In genomic region chr17:45742371-45743147, GRCm38 (mm10) we compare ENCODE assay signal across 16 mouse cellular contexts. TPM values are rescaled to one million over a fixed set of nuclear protein-coding genes. Genes with fewer than 3 reads are reported as not detected.
DNase-seq lines count a peak whose midpoint lies in the region; ATAC-seq and TF ChIP-seq lines count a peak whose summit lies in the region.
"Had no signal": no experiment of that assay in that cellular context is flagged by ENCODE, and none has a peak within 500 bp of the region (broad histone marks: within the 10 kb centered on the region; RNA-seq: fewer than 3 reads in every experiment).

No protein-coding gene starts in this region.

- H3K9ac ChIP-seq in forebrain, embryonic 13.5 days: no peak overlapping the region
- H3K9ac ChIP-seq in midbrain, embryonic 14.5 days (replicated peaks; ENCODE audit: low read length): 0 out of 2 replicates have a peak overlapping the region, but pooled peaks have one; percentile 29
- H3K9ac ChIP-seq in midbrain, embryonic 16.5 days (ENCODE audit: low read depth, low read length): no peak overlapping the region
- no peak overlapping the region for H3K9ac ChIP-seq in lung, postnatal 0 days (replicated peaks; ENCODE audit: low read depth)
- H3K9ac ChIP-seq in kidney, embryonic 16.5 days (replicated peaks; ENCODE audit: low read length): no peak overlapping the region
- no peak overlapping the region for H3K9ac ChIP-seq in hindbrain, postnatal 0 days (replicated peaks; ENCODE audit: low read length)
- H3K9ac ChIP-seq: forebrain, postnatal 0 days; hindbrain, embryonic 14.5 days had no signal

- 0 out of 2 replicates have a peak overlapping the region, but pooled peaks have one; percentile 2 for H3K27ac ChIP-seq in forebrain, embryonic 10.5 days
- no peak overlapping the region for H3K27ac ChIP-seq in forebrain, embryonic 13.5 days
- no peak overlapping the region for H3K27ac ChIP-seq in midbrain, embryonic 14.5 days (replicated peaks; ENCODE audit: low read depth, low read length)
- no peak overlapping the region for H3K27ac ChIP-seq in midbrain, embryonic 16.5 days (ENCODE audit: low read length)
- no peak overlapping the region for H3K27ac ChIP-seq in lung, postnatal 0 days (ENCODE audit: low read length)
- H3K27ac ChIP-seq in kidney, embryonic 16.5 days (ENCODE audit: low read length): no peak overlapping the region
- H3K27ac ChIP-seq in hindbrain, postnatal 0 days: no peak overlapping the region
- H3K27ac ChIP-seq: hindbrain, embryonic 14.5 days had no signal

- peaks cover 26% of the 10 kb centered on the region for H3K4me1 ChIP-seq in forebrain, embryonic 10.5 days
- 0 out of 2 replicates have a peak, but pooled peaks cover 2% of the 10 kb centered on the region for H3K4me1 ChIP-seq in forebrain, embryonic 13.5 days
- H3K4me1 ChIP-seq in midbrain, embryonic 14.5 days (ENCODE audit: control insufficient read depth, insufficient read depth, low read length): no peaks in the 10 kb centered on the region
- no peaks in the 10 kb centered on the region for H3K4me1 ChIP-seq in midbrain, embryonic 16.5 days (ENCODE audit: control insufficient read depth, insufficient read depth, low read length)
- H3K4me1 ChIP-seq in lung, postnatal 0 days (ENCODE audit: insufficient read depth, low read depth, low read length): no peaks in the 10 kb centered on the region
- peaks cover 16% of the 10 kb centered on the region for H3K4me1 ChIP-seq in kidney, embryonic 16.5 days (ENCODE audit: insufficient read depth, low read length)
- no peaks in the 10 kb centered on the region for H3K4me1 ChIP-seq in hindbrain, postnatal 0 days (ENCODE audit: insufficient read depth, low read length)

- DNase-seq in forebrain, embryonic 10.5 days (ENCODE audit: extremely low spot score, low spot score): no peak
- no peak for DNase-seq in midbrain, embryonic 14.5 days
- DNase-seq in lung, postnatal 0 days (ENCODE audit: low spot score): peak; percentile 77
- no peak for DNase-seq in frontal cortex, postnatal 14 days (ENCODE audit: low spot score in 2 of 2)
- no peak for DNase-seq in hindbrain, postnatal 0 days (ENCODE audit: low spot score)
- DNase-seq: adrenal gland, postnatal 14 days; cerebellum, adult 18-20 months; forebrain, postnatal 0 days; kidney, postnatal 10 days; spleen, adult 18-20 months; thymus, adult 18-20 months had no signal

- H3K27me3 ChIP-seq in forebrain, embryonic 10.5 days (ENCODE audit: poor library complexity, severe bottlenecking): peaks cover 6% of the 10 kb centered on the region; the same call in 1 of the 2 replicates
- no peaks in the 10 kb centered on the region for H3K27me3 ChIP-seq in forebrain, embryonic 13.5 days
- H3K27me3 ChIP-seq in midbrain, embryonic 14.5 days (ENCODE audit: control insufficient read depth, insufficient read depth, low read length): no peaks in the 10 kb centered on the region
- no peaks in the 10 kb centered on the region for H3K27me3 ChIP-seq in midbrain, embryonic 16.5 days (ENCODE audit: control insufficient read depth, insufficient read depth, low read depth, low read length)
- H3K27me3 ChIP-seq in lung, postnatal 0 days (replicated peaks; ENCODE audit: insufficient read depth, low read length): no peaks in the 10 kb centered on the region
- no peaks in the 10 kb centered on the region for H3K27me3 ChIP-seq in kidney, embryonic 16.5 days (ENCODE audit: insufficient read depth, low read length)
- H3K27me3 ChIP-seq in hindbrain, postnatal 0 days (ENCODE audit: insufficient read depth, low read length): no peaks in the 10 kb centered on the region

- H3K4me3 ChIP-seq in forebrain, embryonic 10.5 days: no peak overlapping the region
- H3K4me3 ChIP-seq in forebrain, embryonic 13.5 days: no peak overlapping the region
- H3K4me3 ChIP-seq in midbrain, embryonic 14.5 days (replicated peaks; ENCODE audit: low read depth, low read length): no peak overlapping the region
- H3K4me3 ChIP-seq in midbrain, embryonic 16.5 days (ENCODE audit: low read depth, low read length): no peak overlapping the region
- no peak overlapping the region for H3K4me3 ChIP-seq in lung, postnatal 0 days (ENCODE audit: low read depth, low read length)
- no peak overlapping the region for H3K4me3 ChIP-seq in kidney, embryonic 16.5 days (ENCODE audit: low read length)
- no peak overlapping the region for H3K4me3 ChIP-seq in hindbrain, postnatal 0 days (ENCODE audit: low read length)

- TF ChIP-seq EP300 in lung, postnatal 0 days (IDR thresholded peaks at IDR 0.05): no peak

- no peak for TF ChIP-seq CTCF in lung, postnatal 0 days (IDR thresholded peaks at IDR 0.05)
- no peak for TF ChIP-seq CTCF in hindbrain, postnatal 0 days (IDR thresholded peaks at IDR 0.05; ENCODE audit: low read depth)

- H3K36me3 ChIP-seq in forebrain, embryonic 10.5 days (replicated peaks): no peaks in the 10 kb centered on the region
- H3K36me3 ChIP-seq in forebrain, embryonic 13.5 days (ENCODE audit: poor library complexity, severe bottlenecking): no peaks in the 10 kb centered on the region
- no peaks in the 10 kb centered on the region for H3K36me3 ChIP-seq in midbrain, embryonic 14.5 days (ENCODE audit: control insufficient read depth, insufficient read depth, low read length)
- no peaks in the 10 kb centered on the region for H3K36me3 ChIP-seq in midbrain, embryonic 16.5 days (ENCODE audit: control insufficient read depth, insufficient read depth, low read length)
- no peaks in the 10 kb centered on the region for H3K36me3 ChIP-seq in lung, postnatal 0 days (ENCODE audit: insufficient read depth, low read length)
- H3K36me3 ChIP-seq in kidney, embryonic 16.5 days (ENCODE audit: insufficient read depth, low read length): no peaks in the 10 kb centered on the region
- H3K36me3 ChIP-seq in hindbrain, postnatal 0 days (ENCODE audit: insufficient read depth, low read length): no peaks in the 10 kb centered on the region

- WGBS in forebrain, embryonic 10.5 days: 61% methylated on average over 13 of the region's 13 CpGs
- WGBS in forebrain, embryonic 13.5 days: 68% methylated on average over 13 of the region's 13 CpGs
- WGBS in midbrain, embryonic 14.5 days: 58% methylated on average over 13 of the region's 13 CpGs
- 61% methylated on average over 13 of the region's 13 CpGs for whole genome bisulfite sequencing in midbrain, embryonic 16.5 days
- WGBS in lung, postnatal 0 days: 22% methylated on average over 13 of the region's 13 CpGs
- whole genome bisulfite sequencing in kidney, embryonic 16.5 days: 44% methylated on average over 13 of the region's 13 CpGs
- 62% methylated on average over 13 of the region's 13 CpGs for WGBS in hindbrain, postnatal 0 days

- no peaks in the 10 kb centered on the region for H3K9me3 ChIP-seq in forebrain, embryonic 10.5 days
- H3K9me3 ChIP-seq in forebrain, embryonic 13.5 days (replicated peaks): no peaks in the 10 kb centered on the region
- H3K9me3 ChIP-seq in midbrain, embryonic 14.5 days (ENCODE audit: control insufficient read depth, low read length): no peaks in the 10 kb centered on the region
- no peaks in the 10 kb centered on the region for H3K9me3 ChIP-seq in midbrain, embryonic 16.5 days (replicated peaks; ENCODE audit: control insufficient read depth, low read length, poor library complexity, severe bottlenecking)
- H3K9me3 ChIP-seq in lung, postnatal 0 days (ENCODE audit: low read length): no peaks in the 10 kb centered on the region
- no peaks in the 10 kb centered on the region for H3K9me3 ChIP-seq in kidney, embryonic 16.5 days (ENCODE audit: low read length)
- no peaks in the 10 kb centered on the region for H3K9me3 ChIP-seq in hindbrain, postnatal 0 days (ENCODE audit: low read length)

- no peak for ATAC-seq in forebrain, embryonic 13.5 days
- ATAC-seq in midbrain, embryonic 14.5 days (ENCODE audit: low FRiP score, low TSS enrichment): no peak
- no peak for ATAC-seq in midbrain, embryonic 16.5 days
- ATAC-seq in lung, postnatal 0 days: peak; percentile 72
- ATAC-seq in kidney, embryonic 16.5 days (ENCODE audit: low FRiP score, low TSS enrichment): no peak
- no peak for ATAC-seq in hindbrain, postnatal 0 days
- ATAC-seq: forebrain, postnatal 0 days had no signal

- no peak overlapping the region for H3K4me2 ChIP-seq in forebrain, embryonic 13.5 days
- no peak overlapping the region for H3K4me2 ChIP-seq in midbrain, embryonic 14.5 days (ENCODE audit: low read length)
- no peak overlapping the region for H3K4me2 ChIP-seq in midbrain, embryonic 16.5 days (ENCODE audit: low read length)
- no peak overlapping the region for H3K4me2 ChIP-seq in lung, postnatal 0 days (replicated peaks; ENCODE audit: low read depth, low read length)
- no peak overlapping the region for H3K4me2 ChIP-seq in kidney, embryonic 16.5 days (replicated peaks; ENCODE audit: low read depth, low read length)
- H3K4me2 ChIP-seq in hindbrain, postnatal 0 days (ENCODE audit: low read depth, low read length): no peak overlapping the region
- H3K4me2 ChIP-seq: hindbrain, embryonic 14.5 days had no signal

RNA-seq across cellular contexts. Expression of gene 1600014C23Rik, which starts 8.9 kb away (rescaled TPM):
- 0.79 TPM in 1 of 2 replicates, not detected in the other for polyA plus RNA-seq in forebrain, embryonic 10.5 days (2016; fragmentation: Nextera tagmentation; extraction: Ambion mirVana)
- polyA plus RNA-seq in forebrain, embryonic 13.5 days (2015; fragmentation: Nextera tagmentation; extraction: Ambion mirVana): 0.48 TPM in 1 of 2 replicates, not detected in the other
- 0.47 TPM in 1 of 2 replicates, not detected in the other for polyA plus RNA-seq in midbrain, embryonic 14.5 days (2014; fragmentation: Nextera tagmentation; extraction: Ambion mirVana)
- 0.46 TPM in 1 of 2 replicates, not detected in the other for polyA plus RNA-seq in midbrain, embryonic 16.5 days (2015; fragmentation: Nextera tagmentation; extraction: Ambion mirVana)
- not detected in 2 replicates for polyA plus RNA-seq in lung, postnatal 0 days (2015; fragmentation: Nextera tagmentation; extraction: Ambion mirVana)
- polyA plus RNA-seq in kidney, embryonic 16.5 days (2015; fragmentation: Nextera tagmentation; extraction: Ambion mirVana): not detected in 2 replicates
- not detected in 2 replicates for total RNA-seq in hindbrain, postnatal 0 days (2014; rRNA removed)
- polyA plus RNA-seq in hindbrain, postnatal 0 days (2015; fragmentation: Nextera tagmentation; extraction: Ambion mirVana): 0.51 and 0.64 TPM in 2 replicates
- total RNA-seq: adrenal gland, postnatal 14 days; forebrain, postnatal 0 days had no signal
- polyA plus RNA-seq: forebrain, postnatal 0 days; hindbrain, embryonic 14.5 days; limb, embryonic 11.5 days had no signal

RNA-seq across cellular contexts. Expression of gene Tmem63b, which starts 55.9 kb away (rescaled TPM):
- 46.9 and 49.0 TPM in 2 replicates for polyA plus RNA-seq in forebrain, embryonic 10.5 days (2016; fragmentation: Nextera tagmentation; extraction: Ambion mirVana)
- 91.1 and 92.9 TPM in 2 replicates for polyA plus RNA-seq in forebrain, embryonic 13.5 days (2015; fragmentation: Nextera tagmentation; extraction: Ambion mirVana)
- polyA plus RNA-seq in midbrain, embryonic 14.5 days (2014; fragmentation: Nextera tagmentation; extraction: Ambion mirVana): 123 and 130 TPM in 2 replicates
- 150 and 155 TPM in 2 replicates for polyA plus RNA-seq in midbrain, embryonic 16.5 days (2015; fragmentation: Nextera tagmentation; extraction: Ambion mirVana)
- 78.5 and 88.2 TPM in 2 replicates for polyA plus RNA-seq in lung, postnatal 0 days (2015; fragmentation: Nextera tagmentation; extraction: Ambion mirVana)
- 35.6 and 41.5 TPM in 2 replicates for polyA plus RNA-seq in kidney, embryonic 16.5 days (2015; fragmentation: Nextera tagmentation; extraction: Ambion mirVana)
- 241 and 252 TPM in 2 replicates for total RNA-seq in hindbrain, postnatal 0 days (2014; rRNA removed)
- 123 and 139 TPM in 2 replicates for polyA plus RNA-seq in hindbrain, postnatal 0 days (2015; fragmentation: Nextera tagmentation; extraction: Ambion mirVana)

RNA-seq across cellular contexts. Expression of gene Mrpl14, which starts 56.4 kb away (rescaled TPM):
- 142 and 151 TPM in 2 replicates for polyA plus RNA-seq in forebrain, embryonic 10.5 days (2016; fragmentation: Nextera tagmentation; extraction: Ambion mirVana)
- polyA plus RNA-seq in forebrain, embryonic 13.5 days (2015; fragmentation: Nextera tagmentation; extraction: Ambion mirVana): 116 and 125 TPM in 2 replicates
- 110 and 139 TPM in 2 replicates for polyA plus RNA-seq in midbrain, embryonic 14.5 days (2014; fragmentation: Nextera tagmentation; extraction: Ambion mirVana)
- 115 and 118 TPM in 2 replicates for polyA plus RNA-seq in midbrain, embryonic 16.5 days (2015; fragmentation: Nextera tagmentation; extraction: Ambion mirVana)
- polyA plus RNA-seq in lung, postnatal 0 days (2015; fragmentation: Nextera tagmentation; extraction: Ambion mirVana): 224 and 234 TPM in 2 replicates
- polyA plus RNA-seq in kidney, embryonic 16.5 days (2015; fragmentation: Nextera tagmentation; extraction: Ambion mirVana): 140 and 162 TPM in 2 replicates
- total RNA-seq in hindbrain, postnatal 0 days (2014; rRNA removed): 41.3 and 58.7 TPM in 2 replicates
- 117 and 119 TPM in 2 replicates for polyA plus RNA-seq in hindbrain, postnatal 0 days (2015; fragmentation: Nextera tagmentation; extraction: Ambion mirVana)
